Mouse (Mus musculus) CH12.LX (cell line): ENCODE results near the gene Podxl2. TPM values are rescaled to one million over a fixed set of nuclear protein-coding genes. Genes with fewer than 3 reads are reported as not detected.
A peak's percentile ranks its signal among the peaks of the same experiment; 100 is the strongest.

Source experiments
- DNase-seq: peaks from one replicate; pipeline ENCODE4 v3.0.0-alpha.2; 2013; ENCODE audit errors: extremely low read depth
- H3K27ac ChIP-seq: 2 replicates; pipeline ENCODE4 v1.5.1; 2012; ENCODE audit warnings: low read depth, mild to moderate bottlenecking, control low read depth, moderate library complexity; ENCODE audit not compliant: insufficient read depth
- H3K27me3 ChIP-seq: replicated peaks from 2 replicates; pipeline ENCODE3; 2012; ENCODE audit warnings: inconsistent platforms
- H3K36me3 ChIP-seq, 2 experiments: replicated peaks in 1 of 2; 2 replicates each; pipeline versions ENCODE3 to v1.6.1; 2012; ENCODE audit warnings: inconsistent platforms in 1 of 2, low read length in 1 of 2, mild to moderate bottlenecking in 1 of 2, mixed read lengths in 1 of 2, moderate library complexity in 1 of 2; ENCODE audit not compliant: control insufficient read depth in 1 of 2, insufficient read depth in 1 of 2
- H3K4me1 ChIP-seq, 2 experiments: 2 replicates each; pipeline ENCODE4 v1.6.1; 2012; ENCODE audit warnings: inconsistent platforms in 1 of 2, moderate library complexity in 1 of 2; ENCODE audit not compliant: insufficient read depth in 2 of 2, control insufficient read depth in 1 of 2
- H3K4me2 ChIP-seq: 2 replicates; pipeline ENCODE4 v1.6.1; 2012; ENCODE audit warnings: low read depth, mild to moderate bottlenecking, control low read depth; ENCODE audit not compliant: poor library complexity, insufficient read depth, severe bottlenecking
- H3K4me3 ChIP-seq, 3 experiments: fragments of 150-350 bp in 1 of 3; sonication (generic) in 1 of 3; replicated peaks in 1 of 3; 2 replicates each; pipeline versions ENCODE3 to v1.5.1; 2011 to 2012; ENCODE audit warnings: low read depth in 2 of 3, low read length in 2 of 3, mild to moderate bottlenecking in 2 of 3, moderate library complexity in 2 of 3, control low read depth in 1 of 3, improper control_type of control experiment in 1 of 3, inconsistent platforms in 1 of 3, mixed read lengths in 1 of 3; ENCODE audit not compliant: poor library complexity in 1 of 3
- H3K79me2 ChIP-seq: replicated peaks from 2 replicates; pipeline ENCODE4 v1.6.1; 2012; ENCODE audit warnings: mild to moderate bottlenecking, moderate library complexity; ENCODE audit not compliant: control insufficient read depth, poor library complexity, insufficient read depth, severe bottlenecking; ENCODE audit errors: extremely low read depth
- H3K9ac ChIP-seq: 2 replicates; pipeline ENCODE4 v1.6.1; 2012; ENCODE audit warnings: low read depth, mild to moderate bottlenecking, control low read depth, moderate library complexity; ENCODE audit not compliant: insufficient read depth
- H3K9me3 ChIP-seq: replicated peaks from 2 replicates; pipeline ENCODE3; 2012; ENCODE audit warnings: low read length, inconsistent platforms, mixed read lengths
- BHLHE40 ChIP-seq: IDR thresholded peaks from 2 replicates; pipeline ENCODE4 v1.6.1; 2011; ENCODE audit warnings: mild to moderate bottlenecking, low read depth, low read length, improper control_type of control experiment
- CHD1 ChIP-seq: IDR thresholded peaks from 2 replicates; pipeline ENCODE4 v1.6.1; 2012; ENCODE audit warnings: low read depth, low read length, improper control_type of control experiment, inconsistent platforms
- CHD2 ChIP-seq: IDR thresholded peaks from 2 replicates; pipeline ENCODE4 v1.6.1; 2011; ENCODE audit warnings: low read length, improper control_type of control experiment
- CTCF ChIP-seq, 2 experiments: IDR thresholded peaks in 1 of 2; conservative IDR thresholded peaks in 1 of 2; 2 replicates each; pipeline ENCODE4 v1.5.1; 2011 to 2012; ENCODE audit warnings: low read depth in 2 of 2, low read length in 2 of 2, improper control_type of control experiment in 1 of 2, inconsistent platforms in 1 of 2, mild to moderate bottlenecking in 1 of 2, moderate library complexity in 1 of 2
- E2F4 ChIP-seq: IDR thresholded peaks from 2 replicates; pipeline ENCODE4 v1.6.1; 2011; ENCODE audit warnings: low read depth, low read length, improper control_type of control experiment; ENCODE audit not compliant: insufficient replicate concordance
- ELF1 ChIP-seq: IDR thresholded peaks from 2 replicates; pipeline ENCODE4 v1.6.1; 2014; ENCODE audit warnings: low read depth, mild to moderate bottlenecking, inconsistent platforms, low read length, improper control_type of control experiment
- EP300 ChIP-seq: IDR thresholded peaks from 2 replicates; pipeline ENCODE4 v1.6.1; 2011; ENCODE audit warnings: low read length, improper control_type of control experiment
- ETS1 ChIP-seq: conservative IDR thresholded peaks from 2 replicates; pipeline ENCODE4 v1.6.1; 2012; ENCODE audit warnings: low read depth, mild to moderate bottlenecking, inconsistent platforms, low read length, improper control_type of control experiment, moderate library complexity
- GABPA ChIP-seq: IDR thresholded peaks from 2 replicates; pipeline ENCODE4 v1.6.1; 2012; ENCODE audit warnings: low read depth, low read length, improper control_type of control experiment, inconsistent platforms; ENCODE audit not compliant: insufficient replicate concordance
- HCFC1 ChIP-seq: IDR thresholded peaks from 2 replicates; pipeline ENCODE4 v1.6.1; 2012; ENCODE audit warnings: low read depth, mild to moderate bottlenecking, inconsistent platforms, low read length, improper control_type of control experiment
- IRF4 ChIP-seq: IDR thresholded peaks from 2 replicates; pipeline ENCODE4 v1.6.1; 2014; ENCODE audit warnings: low read depth, mild to moderate bottlenecking, inconsistent platforms, low read length, improper control_type of control experiment
- JUN ChIP-seq: IDR thresholded peaks from 2 replicates; pipeline ENCODE4 v1.6.1; 2011; ENCODE audit warnings: low read depth, mild to moderate bottlenecking, low read length, improper control_type of control experiment, moderate library complexity; ENCODE audit not compliant: insufficient read depth
- JUND ChIP-seq: conservative IDR thresholded peaks from 2 replicates; pipeline ENCODE4 v1.6.1; 2011; ENCODE audit warnings: low read depth, low read length, improper control_type of control experiment
- KAT2A ChIP-seq: IDR thresholded peaks from 2 replicates; pipeline ENCODE4 v1.6.1; 2012; ENCODE audit warnings: low read length, improper control_type of control experiment, inconsistent platforms; ENCODE audit not compliant: insufficient replicate concordance
- MAFK ChIP-seq: IDR thresholded peaks from 2 replicates; pipeline ENCODE4 v1.6.1; 2011; ENCODE audit warnings: low read length, improper control_type of control experiment; ENCODE audit not compliant: insufficient replicate concordance
- MAX ChIP-seq: IDR thresholded peaks from 2 replicates; pipeline ENCODE4 v1.6.1; 2011; ENCODE audit warnings: low read length, improper control_type of control experiment
- MAZ ChIP-seq: IDR thresholded peaks from 2 replicates; pipeline ENCODE4 v1.6.1; 2012; ENCODE audit warnings: low read depth, mild to moderate bottlenecking, inconsistent platforms, low read length, improper control_type of control experiment, moderate library complexity
- MEF2A ChIP-seq: IDR thresholded peaks from 2 replicates; pipeline ENCODE4 v1.6.1; 2014; ENCODE audit warnings: low read depth, mild to moderate bottlenecking, inconsistent platforms, low read length, improper control_type of control experiment, borderline replicate concordance
- MXI1 ChIP-seq: IDR thresholded peaks from 2 replicates; pipeline ENCODE4 v1.6.1; 2011; ENCODE audit warnings: mild to moderate bottlenecking, low read depth, low read length, improper control_type of control experiment
- MYC ChIP-seq: IDR thresholded peaks from 2 replicates; pipeline ENCODE4 v1.6.1; 2011; ENCODE audit warnings: low read depth, mild to moderate bottlenecking, improper control_type of control experiment, low read length
- NELFE ChIP-seq: IDR thresholded peaks from 2 replicates; pipeline ENCODE4 v1.6.1; 2011; ENCODE audit warnings: low read depth, low read length, improper control_type of control experiment
- NRF1 ChIP-seq: IDR thresholded peaks from 2 replicates; pipeline ENCODE4 v1.6.1; 2014; ENCODE audit warnings: low read depth, mild to moderate bottlenecking, inconsistent platforms, low read length, improper control_type of control experiment, moderate library complexity
- PAX5 ChIP-seq: IDR thresholded peaks from 2 replicates; pipeline ENCODE4 v1.6.1; 2012; ENCODE audit warnings: low read length, inconsistent platforms, mixed read lengths
- POLR2A ChIP-seq: IDR thresholded peaks from 2 replicates; pipeline ENCODE4 v1.6.1; 2011; ENCODE audit warnings: low read depth, mild to moderate bottlenecking, improper control_type of control experiment, low read length
- POLR2AphosphoS2 ChIP-seq: IDR thresholded peaks from 2 replicates; pipeline ENCODE4 v1.6.1; 2011; ENCODE audit warnings: low read depth, low read length, improper control_type of control experiment
- RAD21 ChIP-seq: IDR thresholded peaks from 2 replicates; pipeline ENCODE4 v1.6.1; 2011; ENCODE audit warnings: low read depth, mild to moderate bottlenecking, low read length, improper control_type of control experiment, moderate library complexity
- RCOR1 ChIP-seq: conservative IDR thresholded peaks from 2 replicates; pipeline ENCODE4 v1.6.1; 2012; ENCODE audit warnings: low read depth, mild to moderate bottlenecking, inconsistent platforms, low read length, improper control_type of control experiment
- SIN3A ChIP-seq: IDR thresholded peaks from 2 replicates; pipeline ENCODE4 v1.6.1; 2012; ENCODE audit warnings: low read length, improper control_type of control experiment, inconsistent platforms
- SMC3 ChIP-seq: IDR thresholded peaks from 2 replicates; pipeline ENCODE4 v1.6.1; 2011; ENCODE audit warnings: low read depth, low read length, improper control_type of control experiment
- TBP ChIP-seq: conservative IDR thresholded peaks from 2 replicates; pipeline ENCODE4 v1.6.1; 2011; ENCODE audit warnings: low read depth, low read length, improper control_type of control experiment
- TCF12 ChIP-seq: IDR thresholded peaks from 2 replicates; pipeline ENCODE4 v1.6.1; 2014; ENCODE audit warnings: low read depth, mild to moderate bottlenecking, inconsistent platforms, low read length, improper control_type of control experiment
- UBTF ChIP-seq: IDR thresholded peaks from 2 replicates; pipeline ENCODE4 v1.6.1; 2012; ENCODE audit warnings: low read depth, mild to moderate bottlenecking, inconsistent platforms, low read length, improper control_type of control experiment, moderate library complexity
- USF1 ChIP-seq: IDR thresholded peaks from 2 replicates; pipeline ENCODE4 v1.6.1; 2014; ENCODE audit warnings: low read depth, mild to moderate bottlenecking, inconsistent platforms, low read length, improper control_type of control experiment
- USF2 ChIP-seq: conservative IDR thresholded peaks from 2 replicates; pipeline ENCODE4 v1.6.1; 2011; ENCODE audit warnings: low read depth, low read length, improper control_type of control experiment
- ZC3H11A ChIP-seq: IDR thresholded peaks from 2 replicates; pipeline ENCODE4 v1.6.1; 2012; ENCODE audit warnings: low read depth, mild to moderate bottlenecking, inconsistent platforms, low read length, improper control_type of control experiment
- ZKSCAN1 ChIP-seq: IDR thresholded peaks from 2 replicates; pipeline ENCODE4 v1.6.1; 2012; ENCODE audit warnings: low read depth, inconsistent platforms, low read length, improper control_type of control experiment, borderline replicate concordance
- ZMIZ1 ChIP-seq: IDR thresholded peaks from 2 replicates; pipeline ENCODE4 v1.6.1; 2012; ENCODE audit warnings: low read depth, mild to moderate bottlenecking, inconsistent platforms, low read length, improper control_type of control experiment
- ZNF384 ChIP-seq: IDR thresholded peaks from 2 replicates; pipeline ENCODE4 v1.6.1; 2012; ENCODE audit warnings: low read depth, low read length, improper control_type of control experiment, inconsistent platforms
- dilution Hi-C: fragments of 300-500 bp; cut with MboI; formaldehyde crosslinking; loops from 2 replicates; pipeline ENCODE4 v1.14.3; 2020; ENCODE audit warnings: low sequenced_read_pairs; ENCODE audit not compliant: extremely low pct_unique_long_range_greater_than_20kb, extremely low pct_ligation_motif_present
- in situ Hi-C: fragments of 300-500 bp; cut with MboI; formaldehyde crosslinking; loops from 3 replicates; pipeline ENCODE4 v1.14.3; 2019; ENCODE audit warnings: low sequenced_read_pairs, low pct_ligation_motif_present, low pct_unique_long_range_greater_than_20kb, mixed read lengths
- polyA plus RNA-seq: library from polyadenylated mRNA; unstranded; fragments of >175 nt; gene quantifications from 2 replicates; pipeline ENCODE4 v1.2.1, GENCODE M21; 2012; ENCODE audit warnings: low read depth; ENCODE audit not compliant: insufficient read length
- total RNA-seq, 2 experiments: library from RNA; depleted of rRNA; stranded (reverse); fragments of 300-350 nt in 1 of 2; fragments of >200 nt in 1 of 2; gene quantifications; 2 replicates each; pipeline ENCODE4 v1.2.3; 2012 to 2014

Podxl2 gene
- total and polyA plus RNA-seq, 3 experiments = 0.79 to 0.93 (median 0.81) TPM

DNA sequence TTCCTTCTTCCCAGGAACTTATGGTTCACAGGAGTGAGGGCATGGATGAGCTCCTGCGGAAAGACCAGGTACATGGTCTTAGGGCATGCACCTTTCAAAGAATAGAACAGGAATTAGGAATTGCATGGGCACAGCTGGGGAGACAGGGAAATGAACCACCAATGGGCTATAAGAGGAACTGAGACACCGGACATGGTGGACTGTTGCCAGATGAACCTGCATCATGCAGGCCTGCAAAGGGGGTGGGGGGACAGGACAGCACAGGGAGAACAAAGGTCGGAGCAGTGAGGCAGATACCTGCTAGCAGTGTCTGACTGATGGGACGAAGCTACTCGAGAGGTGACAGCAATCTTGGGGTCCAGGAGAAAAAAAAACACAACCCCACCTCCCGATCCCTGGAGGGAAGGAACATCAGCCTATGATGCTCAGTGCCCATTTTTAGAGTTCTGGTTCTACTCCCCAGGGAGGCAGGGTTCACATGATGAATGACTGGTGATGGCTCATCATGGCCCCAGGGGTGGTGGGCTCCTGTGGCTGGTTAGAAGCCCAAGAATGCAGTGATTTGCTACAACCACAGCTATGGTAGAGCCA lies 44.6 kb downstream of the Podxl2 start:
- Histone ChIP-seq H3K79me2 (no peaks in the 10 kb centered on the region), H3K9ac (no peak overlapping the region), H3K36me3 (peaks cover 12 to 27% of the 10 kb centered on the region in 2 experiments), H3K4me2 (peak overlapping the region; percentile 68; the same call in 1 of the 2 replicates), H3K9me3 (no peaks in the 10 kb centered on the region), H3K27me3 (no peaks in the 10 kb centered on the region), H3K27ac (peak overlapping the region; percentile 95), H3K4me1 (peaks cover 74 to 93% of the 10 kb centered on the region in 2 experiments), H3K4me3 (no peak overlapping the region)
- dilution Hi-C loops (no loop called here), in situ Hi-C loops (no loop called here)
- TF ChIP-seq CTCF (conservative IDR thresholded peaks at IDR 0.05 in 1 of 2, IDR thresholded peaks at IDR 0.05 in 1 of 2; ENCODE audit: low read depth in 2 of 2, low read length in 2 of 2) (no peak), MAX (no peak), GABPA (no peak), POLR2A (peak; percentile 30; the same call in 1 of the 2 replicates), USF2 (no peak), KAT2A (no peak), ZKSCAN1 (no peak), USF1 (no peak), NRF1 (no peak), BHLHE40 (peak; percentile 71), MXI1 (no peak), NELFE (no peak), EP300 (peak; percentile 74), MEF2A (peak; percentile 73), MYC (no peak), HCFC1 (no peak), JUN (no peak), POLR2AphosphoS2 (peak; percentile 53; the same call in 1 of the 2 replicates), ZMIZ1 (no peak; the same call in none of the 2 replicates), E2F4 (no peak), IRF4 (peak; percentile 86), ZNF384 (peak; percentile 53), JUND (no peak), MAFK (no peak), ZC3H11A (no peak), TBP (0 out of 2 replicates have a peak, but pooled peaks have one; percentile 29), UBTF (0 out of 2 replicates have a peak, but pooled peaks have one; percentile 50), PAX5 (no peak), ETS1 (peak; percentile 67), ELF1 (0 out of 2 replicates have a peak, but pooled peaks have one; percentile 7), SIN3A (no peak), CHD1 (no peak), TCF12 (peak; percentile 61; the same call in 1 of the 2 replicates), CHD2 (no peak; the same call in 1 of the 2 replicates), RCOR1 (no peak), RAD21 (no peak), MAZ (peak; percentile 16; the same call in 1 of the 2 replicates), SMC3 (0 out of 2 replicates have a peak, but pooled peaks have one; percentile 2)
- DNase-seq = peak; percentile 84
